Mouse (Mus musculus): ENCODE measurements at regions not wholly inside any gene's neighbourhood (a gene's known extent, or its start where the extent isn't known, plus 50 kb on each side); places are given as distances from the start of the nearest gene placed in this dataset.

GRCm38 (mm10) chr12:77135661-77136060 lies 102.3 kb upstream of the Fut8 start:
- in situ Hi-C loops (cut with MboI, MseI) = no loop called here

- in situ Hi-C loops (cut with MboI, MseI) = no loop called here
Observed at GRCm38 (mm10) chr12:77135067-77135466, 102.9 kb upstream of the Fut8 start.

- in situ Hi-C loops (cut with MboI, MseI) = no loop called here
Observed at GRCm38 (mm10) chr12:77134306-77135010, 103.5 kb upstream of the Fut8 start.

- in situ Hi-C loops (cut with MboI, MseI) = no loop called here
Observed at GRCm38 (mm10) chr12:77133465-77134305, 104.2 kb upstream of the Fut8 start.

- in situ Hi-C loops (cut with MboI, MseI) = no loop called here
Observed at GRCm38 (mm10) chr12:77131328-77131727, 106.6 kb upstream of the Fut8 start.

GRCm38 (mm10) chr12:77130526-77130925 lies 107.4 kb upstream of the Fut8 start:
- in situ Hi-C loops (cut with MboI, MseI) = no loop called here

- in situ Hi-C loops (cut with MboI, MseI) = no loop called here
Observed at GRCm38 (mm10) chr12:77124267-77124666, 113.7 kb upstream of the Fut8 start.

- in situ Hi-C loops (cut with MboI, MseI) = no loop called here
Observed at GRCm38 (mm10) chr12:77113516-77113915, 124.4 kb upstream of the Fut8 start.

- in situ Hi-C loops (cut with MboI, MseI) = no loop called here
Observed at GRCm38 (mm10) chr12:77112133-77112532, 125.8 kb upstream of the Fut8 start.

GRCm38 (mm10) chr12:77107251-77107650 lies 130.7 kb upstream of the Fut8 start:
- in situ Hi-C loops (cut with MboI, MseI) = no loop called here

GRCm38 (mm10) chr12:77105887-77106600 lies 131.9 kb upstream of the Fut8 start:
- in situ Hi-C loops (cut with MboI, MseI) = no loop called here

- in situ Hi-C loops (cut with MboI, MseI) = no loop called here
Observed at GRCm38 (mm10) chr12:77100482-77100881, 137.4 kb upstream of the Fut8 start.

- in situ Hi-C loops (cut with MboI, MseI) = no loop called here
Observed at GRCm38 (mm10) chr12:77099521-77099920, 137.5 kb upstream of the Max start.

- in situ Hi-C loops (cut with MboI, MseI) = no loop called here
Observed at GRCm38 (mm10) chr12:77098821-77099220, 136.8 kb upstream of the Max start.

GRCm38 (mm10) chr12:77097831-77098230 lies 135.8 kb upstream of the Max start:
- in situ Hi-C loops (cut with MboI, MseI) = no loop called here

GRCm38 (mm10) chr12:77096461-77096860 lies 134.5 kb upstream of the Max start:
- in situ Hi-C loops (cut with MboI, MseI) = no loop called here

- in situ Hi-C loops (cut with MboI, MseI) = loop anchor here (5.0 kb wide), 1 partner anchor 97 kb away; no protein-coding TSS in a partner anchor
Observed at GRCm38 (mm10) chr12:77094999-77095915, 133.3 kb upstream of the Max start.

GRCm38 (mm10) chr12:77094168-77094567 lies 132.2 kb upstream of the Max start:
- in situ Hi-C loops (cut with MboI, MseI) = loop anchor here (5.0 kb wide), 1 partner anchor 98 kb away; no protein-coding TSS in a partner anchor

GRCm38 (mm10) chr12:77092741-77093140 lies 130.7 kb upstream of the Max start:
- in situ Hi-C loops (cut with MboI, MseI) = loop anchor here (5.0 kb wide), 1 partner anchor 100 kb away; no protein-coding TSS in a partner anchor

GRCm38 (mm10) chr12:77092143-77092542 lies 130.1 kb upstream of the Max start:
- in situ Hi-C loops (cut with MboI, MseI) = loop anchor here (5.0 kb wide), 1 partner anchor 100 kb away; no protein-coding TSS in a partner anchor

GRCm38 (mm10) chr12:77091700-77092099 lies 129.7 kb upstream of the Max start:
- in situ Hi-C loops (cut with MboI, MseI) = loop anchor here (5.0 kb wide), 1 partner anchor 101 kb away; no protein-coding TSS in a partner anchor

All from T-helper 2 cell (primary cell).